Mouse (Mus musculus) liver, embryonic 14.5 days (tissue): ENCODE results near the gene 4931406P16Rik. TPM values are rescaled to one million over a fixed set of nuclear protein-coding genes. Genes with fewer than 3 reads are reported as not detected.

ENCODE experiments used
- ATAC-seq: fragments of 200-750 bp; cut with Nextera tagmentation; 2 replicates; pipeline ENCODE4 v1.8.0; 2017; ENCODE audit warnings: moderate number of reproducible peaks, mild to moderate bottlenecking, moderate library complexity; ENCODE audit not compliant: insufficient read depth
- DNase-seq, 3 experiments: peaks; one replicate each; pipeline ENCODE4 v3.0.0-alpha.2; 2012 to 2013; ENCODE audit warnings: low read depth in 3 of 3, low spot score in 3 of 3
- H3K27ac ChIP-seq: fragments of 300-500 bp; sonication (generic); 2 replicates; pipeline ENCODE4 v1.5.1; 2014; ENCODE audit warnings: moderate library complexity, mild to moderate bottlenecking, control low read depth, inconsistent platforms
- H3K27me3 ChIP-seq: fragments of 300-500 bp; sonication (generic); 2 replicates; pipeline ENCODE4 v1.6.1; 2014; ENCODE audit warnings: mild to moderate bottlenecking, low read length, moderate library complexity; ENCODE audit not compliant: control insufficient read depth, insufficient read depth
- H3K36me3 ChIP-seq: fragments of 300-500 bp; sonication (generic); replicated peaks from 2 replicates; pipeline ENCODE4 v1.6.1; 2014; ENCODE audit warnings: low read depth; ENCODE audit not compliant: control insufficient read depth, insufficient read depth
- H3K4me1 ChIP-seq, 2 experiments: fragments of 200-500 bp in 1 of 2; fragments of 300-500 bp in 1 of 2; sonication (generic) in 1 of 2; replicated peaks; 2 replicates each; pipeline ENCODE4 v1.6.1; 2012 to 2014; ENCODE audit warnings: antibody characterized with exemption in 1 of 2, inconsistent platforms in 1 of 2, low read length in 1 of 2; ENCODE audit not compliant: control insufficient read depth in 2 of 2, insufficient read depth in 2 of 2
- H3K4me2 ChIP-seq: fragments of 300-500 bp; sonication (generic); 2 replicates; pipeline ENCODE4 v1.6.1; 2014; ENCODE audit warnings: low read depth, mild to moderate bottlenecking, control low read depth, moderate library complexity
- H3K4me3 ChIP-seq, 2 experiments: fragments of 200-500 bp in 1 of 2; fragments of 300-500 bp in 1 of 2; sonication (generic) in 1 of 2; 2 replicates each; pipeline ENCODE4 v1.5.1; 2012 to 2014; ENCODE audit warnings: low read depth in 2 of 2, low read length in 2 of 2, mild to moderate bottlenecking in 2 of 2, control low read depth in 1 of 2, inconsistent platforms in 1 of 2, moderate library complexity in 1 of 2; ENCODE audit not compliant: insufficient read depth in 1 of 2
- H3K9ac ChIP-seq: fragments of 300-500 bp; sonication (generic); replicated peaks from 2 replicates; pipeline ENCODE4 v1.6.1; 2014; ENCODE audit warnings: mild to moderate bottlenecking, control low read depth, moderate library complexity
- H3K9me3 ChIP-seq: fragments of 300-500 bp; sonication (generic); 2 replicates; pipeline ENCODE4 v1.6.1; 2016; ENCODE audit warnings: low read length, mixed read lengths; ENCODE audit not compliant: control insufficient read depth
- CTCF ChIP-seq: IDR thresholded peaks from 2 replicates; pipeline ENCODE4 v1.5.1; 2016; ENCODE audit warnings: antibody characterized with exemption, low read depth, control low read depth
- EP300 ChIP-seq: IDR thresholded peaks from 2 replicates; pipeline ENCODE4 v1.6.1; 2016; ENCODE audit warnings: antibody characterized with exemption, low read depth
- WGBS: fragments of 180-500 bp; shearing (Covaris S2); extraction: QIAGEN DNeasy Blood & Tissue Kit; methylation state at CpG from one replicate; pipeline ENCODE4 v1.1.7; 2014; ENCODE audit not compliant: insufficient replicate concordance; 5-methylcytosine and 5-hydroxymethylcytosine counted together
- polyA plus RNA-seq, 2 experiments: library from polyadenylated mRNA; depleted of rRNA in 1 of 2; stranded (reverse) in 1 of 2; unstranded in 1 of 2; fragments of >200 nt; fragmentation: Nextera tagmentation in 1 of 2; extraction: Ambion mirVana in 1 of 2; gene quantifications; 2 replicates each; pipeline versions ENCODE4 v1.2.1 to v1.2.3; 2012 to 2014

4931406P16Rik gene
- polyA plus RNA-seq, 2 experiments: 10.1 to 13.9 TPM

GRCm38 (mm10) chr7:34272465-34272864 is 40.9 kb downstream of the 4931406P16Rik start:
- Histone ChIP-seq H3K9ac (no peak overlapping the region), H3K27ac (no peak overlapping the region), H3K27me3 (no peaks in the 10 kb centered on the region), H3K9me3 (no peaks in the 10 kb centered on the region), H3K4me1 (no peaks in the 10 kb centered on the region), H3K4me3 (no peak overlapping the region), H3K4me2 (no peak overlapping the region), H3K36me3 (no peaks in the 10 kb centered on the region)
- ATAC-seq (no peak), DNase-seq (no peak)
- TF ChIP-seq EP300 (no peak), CTCF (no peak)
- 56% methylated on average over 4 of the region's 4 CpGs for WGBS

GRCm38 (mm10) chr7:34268463-34268862 is 44.9 kb downstream of the 4931406P16Rik start:
- Histone ChIP-seq H3K36me3 (0 out of 2 replicates have a peak, but pooled peaks cover 2% of the 10 kb centered on the region), H3K9ac (no peak overlapping the region), H3K27me3 (no peaks in the 10 kb centered on the region), H3K4me1 (peaks cover 3 to 6% of the 10 kb centered on the region in 2 experiments; a peak in 2 of 4 replicates), H3K4me2 (no peak overlapping the region), H3K4me3 (no peak overlapping the region), H3K9me3 (no peaks in the 10 kb centered on the region), H3K27ac (no peak overlapping the region)
- TF ChIP-seq EP300 (no peak), CTCF (no peak)
- 90% methylated on average over 1 of the region's 1 CpGs for WGBS
- DNase-seq (no peak), ATAC-seq (no peak)

- H3K9ac ChIP-seq: no peak overlapping the region
- H3K36me3 ChIP-seq: peaks cover 14% of the 10 kb centered on the region
- ATAC-seq (no peak), DNase-seq (no peak)
- H3K4me2 ChIP-seq: no peak overlapping the region
- H3K9me3 ChIP-seq: no peaks in the 10 kb centered on the region
- peaks cover 3 to 6% of the 10 kb centered on the region in 2 experiments; a peak in 2 of 4 replicates for H3K4me1 ChIP-seq
- H3K4me3 ChIP-seq: no peak overlapping the region
- no peak overlapping the region for H3K27ac ChIP-seq
- no peaks in the 10 kb centered on the region for H3K27me3 ChIP-seq
- TF ChIP-seq CTCF (no peak), EP300 (no peak)
Measured at GRCm38 (mm10) chr7:34266421-34266820, 46.9 kb downstream of the 4931406P16Rik start.

- peak in 2 of 3 experiments; percentile 13 to 33 for DNase-seq
- no peaks in the 10 kb centered on the region for H3K27me3 ChIP-seq
- H3K4me2 ChIP-seq: no peak overlapping the region
- no peak overlapping the region for H3K4me3 ChIP-seq
- ATAC-seq: no peak; the same call in 1 of the 2 replicates
- H3K4me1 ChIP-seq: peaks cover 3 to 6% of the 10 kb centered on the region in 2 experiments; a peak in 2 of 4 replicates
- WGBS: 43% methylated on average over 5 of the region's 5 CpGs
- H3K36me3 ChIP-seq: peaks cover 14% of the 10 kb centered on the region
- H3K9ac ChIP-seq: no peak overlapping the region
- no peak overlapping the region for H3K27ac ChIP-seq
- TF ChIP-seq CTCF (peak; percentile 62), EP300 (no peak)
- no peaks in the 10 kb centered on the region for H3K9me3 ChIP-seq
Measured at GRCm38 (mm10) chr7:34265876-34266346, 47.4 kb downstream of the 4931406P16Rik start.

- Histone ChIP-seq H3K9me3 (no peaks in the 10 kb centered on the region), H3K27me3 (no peaks in the 10 kb centered on the region), H3K4me1 (peaks cover 3 to 6% of the 10 kb centered on the region in 2 experiments; a peak in 2 of 4 replicates), H3K27ac (no peak overlapping the region), H3K4me3 (no peak overlapping the region), H3K9ac (no peak overlapping the region), H3K36me3 (peaks cover 17% of the 10 kb centered on the region), H3K4me2 (no peak overlapping the region)
- ATAC-seq (no peak), DNase-seq (no peak)
- WGBS: 86% methylated on average over 5 of the region's 5 CpGs
- TF ChIP-seq EP300: no peak
- TF ChIP-seq CTCF: no peak
Measured at GRCm38 (mm10) chr7:34263437-34263836, 49.9 kb downstream of the 4931406P16Rik start.
